Mouse (Mus musculus): Measurements from ENCODE around the gene Dclk2. TPM values are rescaled to one million over a fixed set of nuclear protein-coding genes. Genes with fewer than 3 reads are reported as not detected.

The Dclk2 gene
- polyA plus RNA-seq, 1 experiment: 3.5 TPM

DNA sequence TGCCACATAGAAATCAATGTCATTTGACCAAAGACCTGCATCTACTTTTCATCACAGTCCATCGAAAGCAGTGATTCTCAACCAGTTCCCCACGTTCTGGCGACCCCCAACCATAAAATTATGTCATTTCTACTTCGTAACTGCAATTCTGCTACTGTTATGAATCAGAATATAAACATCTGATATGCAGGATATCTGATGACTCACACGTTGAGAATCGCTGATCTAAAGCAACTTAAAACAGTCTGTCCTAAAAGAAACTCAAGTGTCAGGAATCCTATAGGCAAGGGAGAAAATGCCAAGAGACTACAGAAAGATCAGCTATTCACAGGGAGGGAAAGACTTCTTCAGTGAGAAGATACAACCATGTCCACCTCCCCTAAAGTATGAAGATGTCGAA, 69.5 kb downstream of the Dclk2 start:
- no peak overlapping the region for H3K4me3 ChIP-seq (replicated peaks; ENCODE audit: extremely low read depth, low read depth, low read length)
- TF ChIP-seq POLR2A (IDR thresholded peaks at IDR 0.05; ENCODE audit: borderline replicate concordance, extremely low read depth, low read depth, low read length): no peak
- no peak for TF ChIP-seq CTCF (IDR thresholded peaks at IDR 0.05; ENCODE audit: insufficient read depth, low read length)
- no peaks in the 10 kb centered on the region for H3K4me1 ChIP-seq (ENCODE audit: control insufficient read depth, insufficient read depth, low read length)
- DNase-seq: no peak
- WGBS: 72% methylated on average over 7 of the region's 7 CpGs

DNA sequence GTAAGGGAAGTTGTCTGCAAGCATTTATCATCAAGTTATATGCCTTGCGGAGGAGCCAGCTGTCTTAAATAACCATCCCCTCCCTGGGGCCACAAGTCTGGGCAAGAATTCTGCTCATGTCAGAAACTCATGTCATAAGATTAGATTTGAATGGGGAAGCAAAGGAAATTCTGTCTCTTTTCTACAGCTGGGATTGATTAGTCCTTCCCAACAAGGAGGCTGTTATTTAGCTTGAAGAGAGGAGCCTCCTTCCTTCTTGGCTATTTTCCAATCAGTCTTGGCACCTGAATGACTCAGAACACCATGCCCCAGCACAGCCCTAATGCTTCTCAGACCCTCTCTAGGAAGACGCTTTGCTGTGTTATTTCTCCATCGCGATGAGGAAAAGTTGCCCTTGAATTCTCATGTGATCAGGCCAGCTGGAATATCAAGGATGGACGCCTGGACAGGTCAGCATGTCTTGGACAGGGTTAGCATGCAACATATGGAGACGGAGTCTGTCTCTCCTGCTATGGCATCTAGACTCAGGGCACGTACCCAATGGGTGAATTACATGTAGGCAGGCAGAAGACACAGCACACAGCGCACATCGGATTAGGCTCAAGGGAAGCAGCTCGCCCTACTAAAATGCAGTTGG, 70.1 kb downstream of the Dclk2 start:
- no peak for TF ChIP-seq CTCF (IDR thresholded peaks at IDR 0.05; ENCODE audit: insufficient read depth, low read length)
- no peak for TF ChIP-seq POLR2A (IDR thresholded peaks at IDR 0.05; ENCODE audit: borderline replicate concordance, extremely low read depth, low read depth, low read length)
- WGBS: 69% methylated on average over 10 of the region's 10 CpGs
- no peak overlapping the region for H3K4me3 ChIP-seq (replicated peaks; ENCODE audit: extremely low read depth, low read depth, low read length)
- DNase-seq: no peak
- no peaks in the 10 kb centered on the region for H3K4me1 ChIP-seq (ENCODE audit: control insufficient read depth, insufficient read depth, low read length)

DNA sequence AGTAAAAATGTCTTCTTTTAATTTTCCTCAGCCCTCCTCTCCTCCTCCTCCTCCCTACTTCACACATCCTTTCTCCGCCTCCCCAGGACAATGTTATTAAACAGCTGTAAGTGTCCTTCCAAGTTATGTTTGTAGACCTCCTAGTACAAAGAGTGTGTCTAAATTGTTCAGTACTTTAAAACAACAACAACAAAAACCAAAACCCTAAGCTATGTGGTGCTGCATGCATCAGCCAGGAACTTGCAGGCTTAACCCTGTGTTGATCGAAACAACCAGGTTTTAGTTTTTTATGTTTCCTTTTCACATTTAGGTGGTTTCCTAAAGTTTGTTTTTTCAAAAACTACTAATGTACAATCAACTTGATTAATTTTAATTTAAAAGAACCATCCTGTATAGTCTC, 71.3 kb downstream of the Dclk2 start:
- WGBS: 80% methylated on average over 2 of the region's 2 CpGs

DNA sequence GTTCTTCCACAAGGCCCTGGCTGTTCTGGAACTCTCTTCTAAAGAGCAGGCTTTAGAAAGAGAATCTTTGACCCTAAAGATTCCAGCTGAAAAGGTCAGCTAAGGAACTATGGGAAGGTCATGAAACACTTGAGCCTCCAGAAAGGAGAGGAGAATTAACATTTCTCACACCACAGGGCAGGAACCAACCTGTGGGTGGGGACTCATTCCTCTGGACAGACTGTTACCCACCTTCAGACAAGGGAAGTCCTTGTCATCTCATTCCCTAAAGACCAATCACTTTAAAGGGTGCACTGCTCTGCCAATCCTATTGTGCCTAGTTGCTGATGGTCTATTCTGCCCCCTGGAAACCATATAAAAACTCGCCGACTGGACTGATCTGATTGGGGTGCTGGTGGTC, 73.1 kb downstream of the Dclk2 start:
- DNase-seq: no peak
- no peak overlapping the region for H3K4me3 ChIP-seq (replicated peaks; ENCODE audit: extremely low read depth, low read depth, low read length)
- 94% methylated on average over 2 of the region's 2 CpGs for WGBS
- H3K4me1 ChIP-seq (ENCODE audit: control insufficient read depth, insufficient read depth, low read length): no peaks in the 10 kb centered on the region; the same call in 1 of the 2 replicates
- no peak for TF ChIP-seq CTCF (IDR thresholded peaks at IDR 0.05; ENCODE audit: insufficient read depth, low read length)
- TF ChIP-seq POLR2A (IDR thresholded peaks at IDR 0.05; ENCODE audit: borderline replicate concordance, extremely low read depth, low read depth, low read length): no peak

More for the DNA sequence above, 71.3 kb downstream of the Dclk2 start:
- no peak for DNase-seq
- no peak overlapping the region for H3K4me3 ChIP-seq (replicated peaks; ENCODE audit: extremely low read depth, low read depth, low read length)
- TF ChIP-seq POLR2A (IDR thresholded peaks at IDR 0.05; ENCODE audit: borderline replicate concordance, extremely low read depth, low read depth, low read length) (no peak), CTCF (IDR thresholded peaks at IDR 0.05; ENCODE audit: insufficient read depth, low read length) (no peak)
- no peaks in the 10 kb centered on the region; the same call in 1 of the 2 replicates for H3K4me1 ChIP-seq (ENCODE audit: control insufficient read depth, insufficient read depth, low read length)

DNA sequence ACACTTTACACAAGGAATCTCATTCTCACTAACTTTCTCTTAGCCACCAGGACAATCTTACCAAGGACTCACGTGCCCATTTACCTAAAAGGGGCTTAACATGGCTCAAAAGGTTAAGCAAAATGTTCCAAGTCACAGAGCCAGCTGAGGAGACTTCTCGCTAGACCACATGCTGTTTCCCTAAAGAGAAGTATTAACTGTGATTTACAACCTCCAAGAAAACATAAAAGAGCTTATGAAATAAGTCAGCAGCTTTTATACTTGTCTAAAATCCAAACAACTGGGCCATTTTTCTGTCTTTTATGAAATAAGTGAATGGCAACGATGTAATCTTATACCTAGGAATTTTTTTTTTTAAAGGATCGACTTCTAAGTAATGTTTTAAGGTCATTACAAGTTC, 74.6 kb downstream of the Dclk2 start:
- TF ChIP-seq CTCF (IDR thresholded peaks at IDR 0.05; ENCODE audit: insufficient read depth, low read length) (no peak), POLR2A (IDR thresholded peaks at IDR 0.05; ENCODE audit: borderline replicate concordance, extremely low read depth, low read depth, low read length) (no peak)
- H3K4me1 ChIP-seq (ENCODE audit: control insufficient read depth, insufficient read depth, low read length): no peaks in the 10 kb centered on the region; the same call in 1 of the 2 replicates
- H3K4me3 ChIP-seq (replicated peaks; ENCODE audit: extremely low read depth, low read depth, low read length): no peak overlapping the region
- no peak for DNase-seq
- 58% methylated on average over 4 of the region's 4 CpGs for WGBS

DNA sequence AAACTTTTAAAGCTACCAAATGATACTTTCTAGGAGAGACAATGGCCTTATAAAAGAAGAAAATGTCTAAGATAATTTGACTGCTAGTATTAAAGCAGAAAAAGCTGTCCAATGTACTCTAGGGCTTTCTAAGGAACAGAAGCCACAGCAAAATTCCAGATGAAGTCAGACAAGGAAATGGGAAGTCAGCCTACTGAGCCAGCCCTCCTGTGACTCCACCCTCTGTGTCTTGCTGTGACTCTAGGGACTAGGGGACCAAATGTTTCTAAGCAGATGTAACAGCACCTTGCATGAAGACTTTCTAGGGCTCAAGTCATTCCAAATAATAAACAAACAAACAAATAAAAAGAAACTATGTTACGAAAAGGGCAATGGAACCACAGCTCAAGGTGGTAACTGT, 75.1 kb downstream of the Dclk2 start:
- no peak for DNase-seq
- Histone ChIP-seq H3K4me1 (ENCODE audit: control insufficient read depth, insufficient read depth, low read length) (no peaks in the 10 kb centered on the region; the same call in 1 of the 2 replicates), H3K4me3 (replicated peaks; ENCODE audit: extremely low read depth, low read depth, low read length) (no peak overlapping the region)
- TF ChIP-seq CTCF (IDR thresholded peaks at IDR 0.05; ENCODE audit: insufficient read depth, low read length): no peak
- TF ChIP-seq POLR2A (IDR thresholded peaks at IDR 0.05; ENCODE audit: borderline replicate concordance, extremely low read depth, low read depth, low read length): no peak
- 78% methylated on average over 1 of the region's 1 CpGs for WGBS

DNA sequence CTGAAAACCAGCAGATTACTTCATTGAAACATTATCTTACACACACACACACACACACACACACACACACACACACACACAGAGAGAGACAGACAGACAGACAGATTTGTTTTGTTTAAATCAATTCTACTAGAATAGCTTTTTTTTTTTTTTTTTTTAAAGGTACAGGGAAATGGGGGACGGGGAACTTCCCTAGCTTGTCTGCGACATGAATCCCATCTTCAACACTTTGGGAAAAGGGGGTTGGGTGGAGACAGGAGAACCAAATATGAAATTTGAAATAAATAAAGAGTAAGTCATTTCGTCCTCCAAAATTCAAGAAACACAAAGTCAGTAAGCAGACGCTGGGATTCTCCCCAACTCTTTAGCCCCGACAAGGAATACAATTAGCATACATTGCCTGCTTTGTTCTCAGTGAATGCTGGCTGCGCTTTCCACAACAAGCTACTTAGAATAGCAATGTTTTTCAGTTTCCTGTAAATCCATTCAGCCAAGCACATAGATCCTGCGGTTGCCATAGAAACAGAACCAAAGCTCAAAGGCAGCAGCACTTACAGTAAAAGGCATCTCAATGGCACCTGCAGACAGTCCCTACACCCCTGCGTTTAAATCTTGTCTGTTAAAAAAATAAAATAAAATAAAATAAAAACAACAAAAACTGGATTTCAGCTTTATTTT, 75.7 kb downstream of the Dclk2 start:
- no peaks in the 10 kb centered on the region; the same call in 1 of the 2 replicates for H3K4me1 ChIP-seq (ENCODE audit: control insufficient read depth, insufficient read depth, low read length)
- DNase-seq: no peak
- H3K4me3 ChIP-seq (replicated peaks; ENCODE audit: extremely low read depth, low read depth, low read length): no peak overlapping the region
- 26% methylated on average over 8 of the region's 8 CpGs for WGBS
- TF ChIP-seq POLR2A (IDR thresholded peaks at IDR 0.05; ENCODE audit: borderline replicate concordance, extremely low read depth, low read depth, low read length) (no peak), CTCF (IDR thresholded peaks at IDR 0.05; ENCODE audit: insufficient read depth, low read length) (no peak)

DNA sequence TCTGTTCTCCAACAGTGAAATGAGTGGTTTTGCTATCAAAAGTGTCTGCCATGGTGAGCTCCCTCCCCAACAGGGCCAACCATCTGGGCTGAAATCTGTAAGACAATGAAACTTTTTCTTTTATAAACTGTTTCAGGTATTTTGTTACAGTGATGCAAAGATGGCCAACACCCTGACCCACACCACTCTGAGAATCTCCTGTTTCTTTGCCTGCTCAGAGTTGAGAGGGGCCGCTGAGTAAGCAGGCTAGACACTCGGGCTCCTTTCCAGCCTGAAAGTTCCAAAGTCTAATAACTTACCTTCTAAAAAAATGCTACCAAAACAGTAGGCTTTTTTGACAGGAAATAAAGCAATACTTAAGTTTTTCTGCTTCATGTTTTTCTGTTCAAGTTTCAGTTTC, 78.2 kb downstream of the Dclk2 start:
- TF ChIP-seq POLR2A (IDR thresholded peaks at IDR 0.05; ENCODE audit: borderline replicate concordance, extremely low read depth, low read depth, low read length): no peak
- TF ChIP-seq CTCF (IDR thresholded peaks at IDR 0.05; ENCODE audit: insufficient read depth, low read length): no peak
- no peak overlapping the region for H3K4me3 ChIP-seq (replicated peaks; ENCODE audit: extremely low read depth, low read depth, low read length)
- DNase-seq: no peak
- H3K4me1 ChIP-seq (ENCODE audit: control insufficient read depth, insufficient read depth, low read length): no peaks in the 10 kb centered on the region; the same call in 1 of the 2 replicates
- WGBS: 83% methylated on average over 2 of the region's 2 CpGs

DNA sequence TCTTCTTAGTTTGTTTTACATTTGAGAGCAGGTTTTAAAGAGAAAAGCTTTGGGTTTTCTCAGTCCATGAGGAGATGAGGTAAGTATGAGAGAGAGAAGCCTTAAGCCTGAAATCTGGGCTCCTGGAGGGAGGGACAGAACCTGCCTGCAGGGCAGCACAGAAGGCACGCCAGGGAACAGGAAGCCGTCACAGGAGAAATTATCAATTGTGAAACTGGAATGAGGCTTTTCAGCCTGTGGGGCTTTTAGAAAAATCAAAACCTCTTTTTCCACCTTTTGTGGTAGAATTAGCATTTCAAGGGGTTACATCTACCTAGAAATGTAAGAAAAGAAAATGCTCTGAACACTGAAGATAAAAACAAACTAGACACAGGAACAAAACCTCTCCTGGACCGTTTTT, 81.0 kb downstream of the Dclk2 start:
- TF ChIP-seq POLR2A (IDR thresholded peaks at IDR 0.05; ENCODE audit: borderline replicate concordance, extremely low read depth, low read depth, low read length) (no peak), CTCF (IDR thresholded peaks at IDR 0.05; ENCODE audit: insufficient read depth, low read length) (no peak)

DNA sequence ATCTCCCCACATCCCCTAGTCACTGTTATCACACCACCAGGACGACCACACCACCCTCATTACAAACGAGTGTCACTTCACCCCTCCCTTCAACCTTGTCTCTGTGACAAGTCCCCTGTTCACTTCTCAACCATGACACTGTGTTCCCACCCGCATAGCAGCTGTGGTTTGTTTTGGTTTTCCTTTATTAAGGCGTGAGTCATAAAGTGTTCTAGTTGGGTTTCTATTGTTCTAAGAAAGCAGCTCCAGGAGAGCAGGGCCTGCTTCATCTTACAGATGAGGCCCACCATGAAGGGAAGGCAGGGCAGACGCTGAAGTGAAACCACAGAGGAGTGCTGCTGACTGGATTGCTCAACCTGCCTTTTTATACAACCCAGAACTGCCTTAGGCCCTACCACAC, 83.3 kb downstream of the Dclk2 start:
- no peak for DNase-seq
- 39% methylated on average over 5 of the region's 5 CpGs for WGBS
- TF ChIP-seq CTCF (IDR thresholded peaks at IDR 0.05; ENCODE audit: insufficient read depth, low read length) (no peak), POLR2A (IDR thresholded peaks at IDR 0.05; ENCODE audit: borderline replicate concordance, extremely low read depth, low read depth, low read length) (no peak)
- no peaks in the 10 kb centered on the region for H3K4me1 ChIP-seq (ENCODE audit: control insufficient read depth, insufficient read depth, low read length)
- no peak overlapping the region for H3K4me3 ChIP-seq (replicated peaks; ENCODE audit: extremely low read depth, low read depth, low read length)

More for the DNA sequence above, 81.0 kb downstream of the Dclk2 start:
- H3K4me1 ChIP-seq (ENCODE audit: control insufficient read depth, insufficient read depth, low read length): no peaks in the 10 kb centered on the region; the same call in 1 of the 2 replicates
- no peak overlapping the region for H3K4me3 ChIP-seq (replicated peaks; ENCODE audit: extremely low read depth, low read depth, low read length)
- WGBS: 76% methylated on average over 3 of the region's 3 CpGs
- DNase-seq: no peak
